Mouse (Mus musculus) ES-E14 (cell line): ENCODE data around the gene Gm37419. TPM values are rescaled to one million over a fixed set of nuclear protein-coding genes. Genes with fewer than 3 reads are reported as not detected.
A peak's percentile ranks its signal among the peaks of the same experiment; 100 is the strongest.

Experiments used
- DNase-seq: peaks from one replicate; pipeline ENCODE4 v3.0.0-alpha.2; 2013; ENCODE audit warnings: low read depth, low spot score
- H3K27ac ChIP-seq: 2 replicates; pipeline ENCODE4 v1.5.1; 2012; ENCODE audit warnings: low read depth, mild to moderate bottlenecking, low read length, moderate library complexity, mixed read lengths; ENCODE audit not compliant: poor library complexity, insufficient read depth, severe bottlenecking
- H3K36me3 ChIP-seq: 2 replicates; pipeline ENCODE4 v1.6.1; 2012; ENCODE audit warnings: mild to moderate bottlenecking, low read length, moderate library complexity, mixed read lengths; ENCODE audit not compliant: control insufficient read depth, poor library complexity, insufficient read depth, severe bottlenecking
- H3K4me1 ChIP-seq, 2 experiments: fragments of 150-350 bp in 1 of 2; sonication (generic) in 1 of 2; 2 replicates each; pipeline ENCODE4 v1.6.1; 2012; ENCODE audit warnings: low read length in 2 of 2, mild to moderate bottlenecking in 1 of 2, mixed read lengths in 1 of 2; ENCODE audit not compliant: control insufficient read depth in 2 of 2, insufficient read depth in 2 of 2, poor library complexity in 1 of 2
- H3K4me3 ChIP-seq, 2 experiments: fragments of 150-350 bp in 1 of 2; sonication (generic) in 1 of 2; 2 replicates each; pipeline ENCODE4 v1.5.1; 2012; ENCODE audit warnings: low read length in 2 of 2, low read depth in 1 of 2, mild to moderate bottlenecking in 1 of 2, mixed read lengths in 1 of 2; ENCODE audit not compliant: insufficient read depth in 1 of 2, poor library complexity in 1 of 2, severe bottlenecking in 1 of 2
- H3K9ac ChIP-seq: 2 replicates; pipeline ENCODE4 v1.6.1; 2012; ENCODE audit warnings: low read depth, mild to moderate bottlenecking, low read length, mixed read lengths; ENCODE audit not compliant: poor library complexity, insufficient read depth, severe bottlenecking
- H3K9me3 ChIP-seq: fragments of 150-350 bp; sonication (generic); 2 replicates; pipeline ENCODE4 v1.6.1; 2012; ENCODE audit warnings: low read depth, mild to moderate bottlenecking, low read length; ENCODE audit not compliant: control insufficient read depth, insufficient read depth
- CHD2 ChIP-seq: IDR thresholded peaks from 2 replicates; pipeline ENCODE4 v1.6.1; 2014; ENCODE audit warnings: mild to moderate bottlenecking, low read depth, low read length, inconsistent platforms
- HCFC1 ChIP-seq: IDR thresholded peaks from 2 replicates; pipeline ENCODE4 v1.6.1; 2012; ENCODE audit warnings: low read length, inconsistent platforms, borderline replicate concordance; ENCODE audit not compliant: insufficient read depth
- MAFK ChIP-seq: IDR thresholded peaks from 2 replicates; pipeline ENCODE4 v1.6.1; 2014; ENCODE audit warnings: mild to moderate bottlenecking, low read depth, low read length, inconsistent platforms; ENCODE audit not compliant: insufficient read depth
- ZC3H11A ChIP-seq: IDR thresholded peaks from 2 replicates; pipeline ENCODE4 v1.6.1; 2012; ENCODE audit warnings: low read depth, mild to moderate bottlenecking, inconsistent platforms, low read length, borderline replicate concordance
- ZNF384 ChIP-seq: IDR thresholded peaks from 2 replicates; pipeline ENCODE4 v1.6.1; 2012; ENCODE audit warnings: low read depth, low read length, inconsistent platforms
- in situ Hi-C, 2 experiments: fragments of 600-800 bp; cut with MboI; formaldehyde crosslinking; loops; one replicate each; pipeline ENCODE4 v1.15.1; 2025; ENCODE audit warnings: low sequenced_read_pairs in 2 of 2, inconsistent platforms in 1 of 2; ENCODE audit not compliant: unreplicated experiment in 2 of 2
- total RNA-seq: library from RNA; depleted of rRNA; stranded (reverse); fragments of 300-350 nt; gene quantifications from 2 replicates; pipeline ENCODE4 v1.2.3, GENCODE M21; 2012

The Gm37419 gene
- total RNA-seq, 1 experiment, result not detected

GRCm38 (mm10) chr16:23953189-23953958 lies 34.9 kb upstream of the Gm37419 start:
- no peak overlapping the region for H3K4me3 ChIP-seq
- H3K27ac ChIP-seq, result no peak overlapping the region
- in situ Hi-C loops, result loop anchor here in 1 of 2 experiments (10.0 kb wide), 1 partner anchor 499 kb away; no protein-coding TSS in a partner anchor
- no peaks in the 10 kb centered on the region for H3K36me3 ChIP-seq
- TF ChIP-seq ZC3H11A, result peak; percentile 69; the same call in 1 of the 2 replicates
- TF ChIP-seq ZNF384, result no peak
- H3K9ac ChIP-seq, result no peak overlapping the region
- no peaks in the 10 kb centered on the region for H3K9me3 ChIP-seq
- H3K4me1 ChIP-seq, result peaks cover 0 to 6% of the 10 kb centered on the region in 2 experiments; a peak in 1 of 4 replicates
- peak; percentile 49 for DNase-seq

GRCm38 (mm10) chr16:23953959-23954260 lies 34.4 kb upstream of the Gm37419 start:
- TF ChIP-seq MAFK (no peak), ZC3H11A (no peak), CHD2 (no peak), ZNF384 (no peak), HCFC1 (no peak)
- Histone ChIP-seq H3K4me1 (peaks cover 0 to 6% of the 10 kb centered on the region in 2 experiments; a peak in 1 of 4 replicates), H3K36me3 (no peaks in the 10 kb centered on the region), H3K4me3 (no peak overlapping the region), H3K27ac (no peak overlapping the region), H3K9ac (no peak overlapping the region), H3K9me3 (no peaks in the 10 kb centered on the region)
- in situ Hi-C loops, result loop anchor here in 1 of 2 experiments (10.0 kb wide), 1 partner anchor 499 kb away; no protein-coding TSS in a partner anchor
- no peak for DNase-seq

- TF ChIP-seq MAFK (no peak), ZC3H11A (no peak), HCFC1 (no peak), CHD2 (no peak), ZNF384 (no peak)
- peaks cover 0 to 2% of the 10 kb centered on the region in 2 experiments; a peak in 1 of 4 replicates for H3K4me1 ChIP-seq
- H3K27ac ChIP-seq, result no peak overlapping the region
- no peak overlapping the region for H3K9ac ChIP-seq
- no peak for DNase-seq
- no peak overlapping the region for H3K4me3 ChIP-seq
- H3K9me3 ChIP-seq, result no peaks in the 10 kb centered on the region
- H3K36me3 ChIP-seq, result no peaks in the 10 kb centered on the region
- in situ Hi-C loops, result loop anchor here in 1 of 2 experiments (5.0 to 10.0 kb wide), 2 partner anchors 412 to 504 kb away; no protein-coding TSS in a partner anchor
These were observed 29.3 kb upstream of the Gm37419 start for GRCm38 (mm10) chr16:23958938-23959337.

- no peaks in the 10 kb centered on the region for H3K36me3 ChIP-seq
- in situ Hi-C loops, result no loop called here
- no peak for DNase-seq
- H3K9me3 ChIP-seq, result no peaks in the 10 kb centered on the region
- no peaks in the 10 kb centered on the region for H3K4me1 ChIP-seq
- H3K9ac ChIP-seq, result no peak overlapping the region
- no peak for TF ChIP-seq HCFC1
- no peak for TF ChIP-seq CHD2
- no peak for TF ChIP-seq ZC3H11A
- TF ChIP-seq ZNF384, result no peak
- TF ChIP-seq MAFK, result no peak
- H3K4me3 ChIP-seq, result no peak overlapping the region
- H3K27ac ChIP-seq, result no peak overlapping the region
These were observed 25.9 kb upstream of the Gm37419 start for GRCm38 (mm10) chr16:23962401-23962800.
